Mouse (Mus musculus) cerebellum, postnatal 36 days (tissue): ENCODE results near the gene 4931422A03Rik.
"Not testable (repeated sequence)": the region's sequence is repeated elsewhere in the genome, so short reads cannot be mapped to it uniquely, and the experiment has no call there.

Source experiments
- DNase-seq, 2 experiments: peaks; one replicate each; pipeline ENCODE4 v3.0.0; 2021 to 2022; ENCODE audit warnings: mixed read lengths in 2 of 2

Gene 4931422A03Rik

DNA sequence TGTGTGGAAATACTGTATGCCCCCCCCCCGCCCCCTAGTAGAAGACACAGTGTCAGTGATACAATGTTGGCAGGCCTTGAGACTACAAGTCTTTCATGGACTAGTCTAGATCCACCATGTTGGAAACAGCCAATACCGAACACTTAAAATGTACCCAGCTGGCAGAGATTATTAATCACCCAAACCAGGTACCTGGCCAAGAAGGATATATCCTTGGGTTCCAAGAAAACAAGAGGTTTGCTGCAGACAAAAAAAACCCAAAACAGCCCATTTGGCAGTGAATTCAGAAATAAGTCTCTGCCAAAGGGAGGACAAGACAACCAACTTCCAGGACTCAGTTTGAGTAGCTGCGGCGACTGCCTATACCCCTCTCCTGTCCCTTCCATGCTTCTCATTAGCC lies 3.5 kb downstream of the 4931422A03Rik start:
- no peak for DNase-seq

GRCm38 (mm10) chr2:104023096-104023495 lies 5.1 kb downstream of the 4931422A03Rik start:
- DNase-seq = no peak

DNA sequence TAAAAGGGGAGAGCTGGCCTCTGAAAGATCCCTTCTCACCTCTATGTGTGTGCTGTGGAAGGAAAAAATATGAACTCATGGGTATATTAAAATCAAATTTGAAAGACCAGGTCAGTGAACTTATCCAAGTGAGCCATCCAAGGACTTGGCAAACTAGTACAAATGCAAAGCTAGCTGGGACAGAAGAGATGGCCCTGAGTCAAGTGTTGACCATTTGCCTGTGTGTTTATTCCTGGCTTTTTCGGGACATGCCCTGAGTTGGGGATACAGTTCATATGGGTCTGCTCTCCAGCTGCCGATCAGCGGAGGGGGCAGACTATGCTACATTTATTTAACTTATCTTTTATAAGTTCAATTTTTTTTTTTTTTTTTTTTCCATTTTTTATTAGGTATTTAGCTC lies 19.3 kb downstream of the 4931422A03Rik start:
- DNase-seq = not testable (repeated sequence)

- DNase-seq = no peak
Measured at GRCm38 (mm10) chr2:104007793-104008519, 20.2 kb downstream of the 4931422A03Rik start.

GRCm38 (mm10) chr2:104002711-104003413 lies 25.3 kb downstream of the 4931422A03Rik start:
- peak; percentile 55 for DNase-seq

- no peak for DNase-seq
Measured at GRCm38 (mm10) chr2:104001861-104002260, 26.3 kb downstream of the 4931422A03Rik start.

GRCm38 (mm10) chr2:104001076-104001475 lies 27.1 kb downstream of the 4931422A03Rik start:
- DNase-seq = no peak

DNA sequence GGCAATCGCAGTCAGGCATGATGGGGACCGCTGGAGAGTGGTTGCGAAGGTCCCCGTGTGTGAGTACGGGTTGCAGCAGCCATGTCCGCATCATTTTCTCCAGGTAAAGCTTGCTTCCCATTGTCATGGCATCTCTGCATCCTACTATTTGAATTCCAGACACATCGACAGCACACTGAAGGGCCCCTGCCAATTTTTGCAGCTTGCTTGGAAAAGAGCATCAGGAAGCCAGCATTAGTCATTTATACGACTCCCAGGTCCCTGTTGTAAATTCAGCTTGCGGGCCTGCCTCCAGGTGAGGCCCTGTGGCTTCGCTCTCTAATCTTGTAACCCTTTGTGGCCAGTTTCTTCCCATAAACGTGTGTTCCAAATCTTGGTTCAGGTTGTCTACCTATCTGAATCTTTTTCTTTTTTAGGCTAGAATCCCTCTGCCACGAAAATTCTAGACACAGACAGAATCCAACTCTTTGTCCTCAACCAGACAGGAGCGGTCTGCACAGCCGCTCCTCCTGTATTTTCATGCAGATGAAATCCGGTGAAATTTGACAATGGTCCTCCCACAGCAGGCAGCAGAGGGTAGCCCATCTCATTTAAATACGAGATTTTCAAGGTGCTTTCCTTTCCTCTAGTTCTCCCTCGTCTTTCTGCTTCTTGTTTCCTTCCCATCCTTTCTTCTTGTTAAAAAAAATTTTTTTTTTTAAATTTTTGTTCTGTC lies 35.4 kb downstream of the 4931422A03Rik start:
- DNase-seq = peak in 1 of 2 experiments; percentile 22

- DNase-seq = no peak
Measured at GRCm38 (mm10) chr2:103992162-103992561, 36.0 kb downstream of the 4931422A03Rik start.

DNA sequence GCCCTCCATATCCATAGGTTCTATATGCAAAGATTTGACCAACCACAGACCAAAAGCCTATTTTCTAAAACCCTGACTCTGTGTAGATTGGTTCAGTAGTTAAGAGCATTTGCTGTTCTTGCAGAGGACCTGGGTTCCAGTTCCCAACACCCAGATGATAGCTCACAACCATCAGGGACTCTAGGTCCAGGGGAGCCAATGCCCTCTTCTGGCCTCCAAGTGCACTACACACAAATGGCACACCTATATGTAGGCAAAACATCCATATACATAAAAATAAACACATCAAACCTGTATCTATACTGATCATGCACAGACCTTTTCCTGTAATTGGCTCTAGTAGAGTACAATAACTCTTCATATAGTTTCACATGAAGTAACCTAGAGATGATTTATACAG lies 36.9 kb downstream of the 4931422A03Rik start:
- DNase-seq = no peak

- no peak for DNase-seq
Measured at GRCm38 (mm10) chr2:103989724-103990123, 38.4 kb downstream of the 4931422A03Rik start.

DNA sequence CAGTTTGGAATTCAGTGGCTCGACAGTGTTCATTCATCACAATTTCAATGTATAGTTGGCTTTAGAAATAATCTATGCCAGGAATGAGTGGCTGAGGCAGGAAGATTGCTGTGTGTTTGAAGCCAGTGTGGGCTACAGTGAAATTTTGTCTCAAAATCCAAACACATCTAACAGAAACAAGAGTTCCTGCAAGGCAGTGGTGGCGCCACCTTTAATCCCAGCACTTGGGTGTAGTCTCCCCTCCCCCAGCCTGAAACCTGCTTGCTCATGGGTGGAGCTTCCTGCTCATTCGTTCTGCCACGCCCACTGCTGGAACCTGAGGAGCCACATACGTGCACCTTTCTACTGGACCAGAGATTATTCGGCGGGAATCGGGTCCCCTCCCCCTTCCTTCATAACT lies 40.6 kb downstream of the 4931422A03Rik start:
- not testable (repeated sequence) for DNase-seq

DNA sequence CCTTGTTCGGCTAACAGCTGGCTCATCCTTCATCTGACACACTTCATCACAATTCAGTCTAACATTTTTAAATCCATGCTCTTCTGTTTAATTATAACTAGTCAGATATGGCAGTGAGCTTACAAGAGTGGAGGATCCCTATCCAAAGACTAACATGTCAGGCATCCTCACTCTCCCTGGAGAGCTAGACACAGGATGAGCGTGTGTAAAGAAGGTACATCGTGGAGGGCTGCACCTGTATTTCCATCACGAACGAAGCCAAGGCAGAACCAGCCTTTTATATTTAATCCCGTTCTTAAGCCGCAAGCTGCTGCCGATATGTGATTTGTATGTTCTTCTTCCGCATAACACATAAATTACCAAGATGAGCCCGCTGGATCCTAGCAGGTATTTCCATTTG lies 45.0 kb downstream of the 4931422A03Rik start:
- no peak for DNase-seq

GRCm38 (mm10) chr2:103982250-103982649 lies 45.9 kb downstream of the 4931422A03Rik start:
- peak; percentile 67 for DNase-seq

DNA sequence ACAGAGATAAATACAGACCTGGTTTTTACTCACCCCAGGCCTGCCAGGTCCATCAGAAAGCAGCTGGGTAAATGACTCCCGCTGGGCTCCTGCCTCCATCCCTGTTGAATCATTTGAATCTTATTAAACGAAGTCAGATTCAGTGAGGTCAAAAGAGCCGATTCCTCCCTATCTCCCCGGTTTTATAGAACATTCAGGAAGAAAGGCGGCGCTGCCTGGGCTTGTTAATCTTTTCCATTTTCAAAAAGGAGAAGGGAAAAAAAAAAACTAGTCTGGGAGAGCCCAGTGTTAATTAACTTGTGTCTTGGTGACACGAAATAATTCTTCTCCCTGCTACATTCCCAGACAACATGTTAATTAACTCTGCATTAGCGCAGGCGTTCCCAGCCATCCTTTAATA lies 50.4 kb downstream of the 4931422A03Rik start:
- DNase-seq = no peak

GRCm38 (mm10) chr2:103977216-103977615 lies 50.9 kb downstream of the 4931422A03Rik start:
- no peak for DNase-seq

- DNase-seq = no peak
Measured at GRCm38 (mm10) chr2:103975904-103976303, 52.3 kb downstream of the 4931422A03Rik start.

GRCm38 (mm10) chr2:103971838-103972237 lies 56.3 kb downstream of the 4931422A03Rik start:
- no peak for DNase-seq

GRCm38 (mm10) chr2:103970791-103971649 lies 57.1 kb downstream of the 4931422A03Rik start:
- no peak for DNase-seq

GRCm38 (mm10) chr2:103970041-103970790 lies 57.9 kb downstream of the 4931422A03Rik start:
- peak; percentile 22 to 31 for DNase-seq

DNA sequence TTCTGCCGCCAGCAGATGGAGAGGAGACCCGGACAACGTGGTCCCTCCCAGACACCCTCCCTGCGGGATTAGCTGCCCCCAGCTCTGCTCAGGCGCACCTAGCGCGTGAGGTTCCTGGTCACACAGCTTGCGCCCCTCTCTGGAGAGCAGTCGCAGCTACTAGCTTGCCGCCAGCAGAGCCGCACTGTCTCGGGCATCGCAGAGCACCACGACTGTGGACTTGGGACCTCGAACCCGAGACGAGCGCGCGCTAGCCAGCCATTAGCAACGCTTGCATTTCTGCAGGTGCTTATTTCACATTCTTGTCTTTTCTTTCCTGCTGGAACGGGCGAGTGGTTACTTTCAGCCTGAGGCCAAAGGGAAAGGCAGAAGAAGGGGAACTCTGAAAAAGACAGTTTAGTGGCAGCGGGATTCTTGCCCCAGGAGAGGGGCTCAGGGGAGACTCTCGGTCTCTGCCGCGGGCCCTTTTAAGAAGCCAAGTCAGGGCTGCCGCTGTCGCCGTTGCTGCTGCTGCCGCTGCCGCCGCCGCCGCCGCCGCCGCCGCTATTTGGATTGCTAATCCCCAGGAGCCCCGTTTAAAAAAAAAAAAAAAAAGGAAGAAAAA lies 58.6 kb downstream of the 4931422A03Rik start:
- peak; percentile 46 to 53 for DNase-seq
